Mouse (Mus musculus) urinary bladder, postnatal 10 days (tissue): ENCODE data around the gene Olfr1062.
"Not testable (repeated sequence)": the region's sequence is repeated elsewhere in the genome, so short reads cannot be mapped to it uniquely, and the experiment has no call there.

Source experiments
- DNase-seq: peaks from one replicate; pipeline ENCODE4 v3.0.0; 2022; ENCODE audit warnings: low spot score

Gene Olfr1062

DNA sequence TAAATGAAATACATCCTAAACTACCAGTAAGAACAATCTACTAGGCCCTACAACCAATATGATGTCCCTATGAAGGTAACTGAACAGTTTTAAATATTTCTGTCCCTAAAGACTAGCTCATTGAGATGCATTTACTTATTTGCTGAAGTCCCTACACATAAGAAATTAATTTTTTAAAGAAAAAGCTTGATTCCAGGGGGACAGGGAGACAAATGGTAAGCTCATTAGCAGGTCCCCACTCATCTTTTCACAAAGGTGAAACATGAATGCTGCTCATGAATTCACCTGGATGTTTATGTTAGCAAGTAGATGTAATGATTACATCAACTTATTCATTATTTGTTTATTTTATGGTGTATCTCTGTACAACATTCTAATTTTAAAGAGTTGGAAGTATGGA is at the start of gene Olfr1062:
Gene Olfr1062, minus strand, starts transcription at position 101 of the 400 bp plus-strand sequence.
- not testable (repeated sequence) for DNase-seq

DNA sequence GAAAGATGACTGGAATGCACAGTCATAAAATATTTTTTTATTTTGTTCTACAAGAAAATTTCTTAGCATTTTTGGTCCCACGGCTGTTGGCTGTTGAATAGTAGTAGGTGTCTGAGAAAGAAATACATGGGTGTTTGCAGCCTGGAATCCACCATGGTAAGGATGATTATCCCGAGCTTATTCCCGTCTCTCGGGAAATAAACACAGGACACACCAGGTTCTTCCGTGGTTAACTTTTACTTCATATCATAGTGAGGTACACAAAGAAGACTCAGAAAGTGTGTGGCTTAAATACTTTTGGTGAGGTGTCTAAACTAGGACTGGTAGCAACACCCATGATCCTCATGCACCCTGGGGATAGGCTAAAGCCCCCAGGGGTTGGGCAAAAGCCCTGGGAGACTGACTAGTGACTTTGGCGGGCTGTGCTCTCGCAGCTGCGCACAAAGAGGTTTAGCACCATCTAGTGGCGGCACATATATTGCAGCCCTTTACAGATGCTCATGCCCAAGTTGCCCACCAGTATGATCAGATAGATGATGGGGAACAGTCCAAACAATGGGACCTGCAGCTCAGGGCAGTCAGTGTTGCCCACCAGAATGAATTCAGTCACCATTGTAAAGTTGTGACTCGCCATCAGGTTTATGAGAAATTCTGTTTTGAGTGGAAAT is 38.0 kb upstream of the Olfr1062 start:
- DNase-seq: no peak

DNA sequence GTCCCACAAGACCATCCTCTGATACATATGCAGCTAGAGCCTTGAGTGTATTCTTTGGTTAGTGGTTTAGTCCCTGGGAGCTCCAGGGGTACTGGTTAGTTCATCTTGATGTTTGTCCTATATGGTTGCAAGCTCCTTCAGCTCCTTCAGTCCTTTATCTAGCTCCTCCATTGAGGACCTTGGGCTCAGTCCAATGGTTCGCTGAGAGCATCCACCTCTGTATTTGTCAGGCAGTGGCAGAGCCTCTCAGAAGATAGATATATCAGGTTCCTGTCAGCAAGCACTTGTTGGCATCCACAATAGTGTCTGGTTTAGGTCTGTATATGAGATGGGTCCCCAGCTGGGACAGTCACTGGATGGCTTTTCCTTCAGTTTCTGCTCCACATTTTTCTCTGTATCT is 33.9 kb upstream of the Olfr1062 start:
- no peak for DNase-seq

GRCm38 (mm10) chr2:86456169-86456568 is 29.6 kb upstream of the Olfr1062 start, which contains the start of gene Olfr1066:
Gene Olfr1066 (minus strand): TSS chr2:86456269.
- DNase-seq: no peak

GRCm38 (mm10) chr2:86450491-86450890 is 23.9 kb upstream of the Olfr1062 start, which contains the start of gene Olfr1065:
Gene Olfr1065 (minus strand): TSS chr2:86450591.
- DNase-seq: not testable (repeated sequence)

DNA sequence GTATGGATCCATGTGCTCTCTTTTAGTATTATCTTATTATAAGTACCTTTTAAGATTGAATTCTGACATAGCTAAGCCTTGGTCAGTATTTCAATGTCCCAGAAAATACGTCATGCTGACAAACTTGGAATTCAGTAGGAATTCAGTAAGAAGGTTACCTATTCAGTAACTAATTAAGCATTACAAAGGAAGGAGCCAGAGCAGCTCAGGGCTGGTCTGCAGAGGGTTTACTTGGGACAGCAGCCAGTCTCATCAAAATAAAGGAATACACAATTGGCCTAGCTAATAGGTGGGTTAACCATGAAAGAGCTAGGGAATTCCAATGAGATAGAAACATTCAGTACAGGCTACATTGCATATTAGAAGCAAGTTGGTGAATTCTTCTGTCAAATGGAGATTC is 15.6 kb upstream of the Olfr1062 start:
- DNase-seq: not testable (repeated sequence)

DNA sequence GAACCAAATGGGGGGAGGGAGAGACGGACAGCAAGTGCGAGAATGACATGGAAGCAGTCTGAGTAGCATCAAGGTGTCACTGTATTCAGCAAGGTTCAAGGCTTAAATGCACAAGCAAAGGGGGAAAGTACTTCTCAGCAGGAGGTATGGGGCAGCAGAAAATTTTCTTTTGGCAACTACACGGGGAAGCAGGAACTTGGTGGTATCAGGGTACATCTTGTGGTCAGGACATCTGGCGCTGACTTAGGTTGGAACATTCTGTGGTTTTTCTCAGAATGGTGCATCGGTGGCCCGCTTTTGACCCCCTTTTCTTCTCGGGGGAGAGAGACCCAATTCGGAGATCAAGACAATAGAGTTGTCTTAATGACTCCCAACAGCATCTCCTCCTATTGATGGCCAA is 2.0 kb upstream of the Olfr1062 start:
- not testable (repeated sequence) for DNase-seq

GRCm38 (mm10) chr2:86413950-86414349 is 12.6 kb downstream of the Olfr1062 start, which contains the start of gene Olfr1061:
Gene Olfr1061 (minus strand): TSS chr2:86414050.
- no peak for DNase-seq

- DNase-seq: no peak
Measured at GRCm38 (mm10) chr2:86395114-86395513, 31.4 kb downstream of the Olfr1062 start.

DNA sequence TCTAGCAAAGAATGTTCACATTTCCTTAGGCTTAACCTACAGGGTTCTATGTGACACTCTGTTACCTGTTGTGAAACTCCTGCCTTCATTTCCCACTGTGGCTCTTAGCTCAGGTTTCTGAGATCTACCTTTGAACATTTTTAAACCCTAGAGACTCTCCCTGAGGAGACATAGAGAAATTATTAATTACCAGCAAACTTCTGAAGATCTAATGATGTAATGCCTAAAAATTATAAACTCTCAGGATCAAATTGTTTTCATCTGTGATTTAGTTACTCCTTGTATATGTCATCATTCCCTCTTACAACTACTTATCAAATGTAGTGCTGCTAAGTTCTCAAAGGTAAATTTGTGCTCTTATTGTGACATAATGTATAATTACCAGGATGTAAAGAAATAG is 38.1 kb downstream of the Olfr1062 start, which contains the start of gene Olfr1058:
Gene Olfr1058, minus strand, starts transcription at position 101 of the 400 bp plus-strand sequence.
- not testable (repeated sequence) for DNase-seq

DNA sequence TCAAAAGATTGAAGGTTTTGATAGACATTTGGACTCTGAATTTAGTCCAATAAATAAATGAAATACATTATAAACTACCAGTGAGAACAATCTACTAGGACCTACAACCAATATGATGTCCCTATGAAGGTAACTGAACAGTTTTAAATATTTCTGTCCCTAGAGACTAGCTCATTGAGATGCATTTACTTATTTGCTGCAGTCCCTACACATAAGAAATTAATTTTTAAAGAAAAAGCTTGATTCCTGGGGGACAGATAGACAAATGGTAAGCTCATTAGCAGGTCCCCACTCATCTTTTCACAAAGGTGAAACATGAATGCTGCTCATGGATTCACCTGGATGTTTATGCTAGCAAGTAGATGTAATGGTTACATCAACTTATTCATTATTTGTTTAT is 48.3 kb downstream of the Olfr1062 start, which contains the start of gene Olfr1057:
Gene Olfr1057, minus strand, starts transcription at position 101 of the 400 bp plus-strand sequence.
- DNase-seq: no peak
